In genomic region chr7:98537967-98538573, GRCm38 (mm10) we compare ENCODE assay signal across 9 mouse cellular contexts. TPM values are rescaled to one million over a fixed set of nuclear protein-coding genes. Genes with fewer than 3 reads are reported as not detected.
A peak's percentile ranks its signal among the peaks of the same experiment; 100 is the strongest.
DNase-seq lines count a peak whose midpoint lies in the region; ATAC-seq and TF ChIP-seq lines count a peak whose summit lies in the region.
"Had no signal": no experiment of that assay in that cellular context is flagged by ENCODE, and none has a peak within 500 bp of the region (broad histone marks: within the 10 kb centered on the region; RNA-seq: fewer than 3 reads in every experiment).

No protein-coding gene starts in this region.

- no peaks in the 10 kb centered on the region; the same call in 1 of the 2 replicates for H3K4me1 ChIP-seq in liver, adult 2 months (ENCODE audit: control insufficient read depth, insufficient read depth, low read length)
- H3K4me1 ChIP-seq in liver, embryonic 11.5 days (replicated peaks; ENCODE audit: control insufficient read depth, insufficient read depth, low read length) = peaks cover 9% of the 10 kb centered on the region
- H3K4me1 ChIP-seq in heart, embryonic 14.5 days (ENCODE audit: control insufficient read depth in 2 of 2, insufficient read depth in 2 of 2, low read length in 2 of 2) = peaks cover 35 to 37% of the 10 kb centered on the region in 2 experiments
- 0 out of 2 replicates have a peak, but pooled peaks cover 2% of the 10 kb centered on the region for H3K4me1 ChIP-seq in hindbrain, postnatal 0 days (ENCODE audit: insufficient read depth, low read length)
- H3K4me1 ChIP-seq in neural tube, embryonic 15.5 days = peaks cover 7% of the 10 kb centered on the region

- H3K4me3 ChIP-seq in liver, adult 2 months (ENCODE audit: insufficient read depth, low read depth, low read length) = no peak overlapping the region
- no peak overlapping the region for H3K4me3 ChIP-seq in liver, embryonic 11.5 days (ENCODE audit: low read depth, low read length)
- H3K4me3 ChIP-seq in heart, embryonic 14.5 days (ENCODE audit: control insufficient read depth in 1 of 2, insufficient read depth in 1 of 2, low read depth in 1 of 2, low read length in 2 of 2) = no peak overlapping the region
- no peak overlapping the region for H3K4me3 ChIP-seq in hindbrain, postnatal 0 days (ENCODE audit: low read length)
- H3K4me3 ChIP-seq in neural tube, embryonic 15.5 days (replicated peaks) = no peak overlapping the region
- H3K4me3 ChIP-seq: left cerebral cortex, adult 2 months had no signal

- no peak overlapping the region for H3K9ac ChIP-seq in liver, adult 2 months (ENCODE audit: low read depth, low read length)
- H3K9ac ChIP-seq in liver, embryonic 11.5 days (ENCODE audit: low read depth, low read length) = no peak overlapping the region
- H3K9ac ChIP-seq in heart, embryonic 14.5 days (ENCODE audit: low read length) = no peak overlapping the region
- no peak overlapping the region for H3K9ac ChIP-seq in hindbrain, postnatal 0 days (replicated peaks; ENCODE audit: low read length)
- H3K9ac ChIP-seq in neural tube, embryonic 15.5 days (replicated peaks) = no peak overlapping the region

- DNase-seq in liver, adult 2 months (ENCODE audit: extremely low read depth, low read depth, low spot score) = no peak
- DNase-seq in liver, embryonic 11.5 days (ENCODE audit: low spot score) = no peak
- DNase-seq in hindbrain, postnatal 0 days (ENCODE audit: low spot score) = peak; percentile 26
- no peak for DNase-seq in ovary, postnatal 14 days (ENCODE audit: low spot score)
- no peak for DNase-seq in layer of hippocampus, adult 18-20 months (ENCODE audit: low spot score in 2 of 2)

- H3K9me3 ChIP-seq in liver, embryonic 11.5 days (ENCODE audit: control insufficient read depth, low read length) = no peaks in the 10 kb centered on the region
- H3K9me3 ChIP-seq in heart, embryonic 14.5 days (ENCODE audit: control insufficient read depth, low read length) = no peaks in the 10 kb centered on the region
- H3K9me3 ChIP-seq in hindbrain, postnatal 0 days (ENCODE audit: low read length) = no peaks in the 10 kb centered on the region
- no peaks in the 10 kb centered on the region for H3K9me3 ChIP-seq in neural tube, embryonic 15.5 days (replicated peaks)

- no peaks in the 10 kb centered on the region for H3K36me3 ChIP-seq in liver, adult 2 months (ENCODE audit: control insufficient read depth, insufficient read depth, low read length)
- H3K36me3 ChIP-seq in liver, embryonic 11.5 days (ENCODE audit: control insufficient read depth, insufficient read depth, low read length) = no peaks in the 10 kb centered on the region
- H3K36me3 ChIP-seq in heart, embryonic 14.5 days (ENCODE audit: control insufficient read depth, insufficient read depth, low read length) = no peaks in the 10 kb centered on the region
- H3K36me3 ChIP-seq in hindbrain, postnatal 0 days (ENCODE audit: insufficient read depth, low read length) = no peaks in the 10 kb centered on the region
- H3K36me3 ChIP-seq in neural tube, embryonic 15.5 days = no peaks in the 10 kb centered on the region

- no peak for ATAC-seq in liver, embryonic 11.5 days (replicated peaks; ENCODE audit: low FRiP score)
- peak; percentile 11; the same call in 1 of the 2 replicates for ATAC-seq in heart, embryonic 14.5 days (ENCODE audit: insufficient number of reproducible peaks, insufficient read depth, low FRiP score, low read depth)
- ATAC-seq in hindbrain, postnatal 0 days = 0 out of 2 replicates have a peak, but pooled peaks have one; percentile 38
- no peak for ATAC-seq in neural tube, embryonic 15.5 days (ENCODE audit: low FRiP score)

- peak overlapping the region; percentile 22 for H3K27ac ChIP-seq in liver, adult 2 months (replicated peaks; ENCODE audit: insufficient read depth, low read depth, low read length)
- H3K27ac ChIP-seq in liver, embryonic 11.5 days (ENCODE audit: low read depth, low read length) = no peak overlapping the region
- peak overlapping the region; percentile 5 to 64; a peak in 3 of 4 replicates for H3K27ac ChIP-seq in heart, embryonic 14.5 days (replicated peaks in 1 of 2; ENCODE audit: control insufficient read depth in 1 of 2, insufficient read depth in 1 of 2, low read depth in 2 of 2, low read length in 2 of 2)
- H3K27ac ChIP-seq in hindbrain, postnatal 0 days = peak overlapping the region; percentile 26; the same call in 1 of the 2 replicates
- 0 out of 2 replicates have a peak overlapping the region, but pooled peaks have one; percentile 10 for H3K27ac ChIP-seq in neural tube, embryonic 15.5 days (replicated peaks)
- H3K27ac ChIP-seq: left cerebral cortex, adult 2 months had no signal

- WGBS in liver, adult 2 months = 66% methylated on average over 8 of the region's 8 CpGs
- WGBS in liver, embryonic 11.5 days = 62% methylated on average over 8 of the region's 8 CpGs
- 39% methylated on average over 8 of the region's 8 CpGs for WGBS in heart, embryonic 14.5 days
- WGBS in hindbrain, postnatal 0 days = 17% methylated on average over 8 of the region's 8 CpGs
- WGBS in neural tube, embryonic 15.5 days = 35% methylated on average over 8 of the region's 8 CpGs

- H3K27me3 ChIP-seq in liver, adult 2 months (ENCODE audit: control insufficient read depth, insufficient read depth, low read length) = no peaks in the 10 kb centered on the region
- no peaks in the 10 kb centered on the region for H3K27me3 ChIP-seq in liver, embryonic 11.5 days (replicated peaks; ENCODE audit: control insufficient read depth, insufficient read depth, low read length)
- H3K27me3 ChIP-seq in heart, embryonic 14.5 days (ENCODE audit: control insufficient read depth, insufficient read depth, low read length) = no peaks in the 10 kb centered on the region
- H3K27me3 ChIP-seq in hindbrain, postnatal 0 days (ENCODE audit: insufficient read depth, low read length) = no peaks in the 10 kb centered on the region
- H3K27me3 ChIP-seq in neural tube, embryonic 15.5 days (replicated peaks) = no peaks in the 10 kb centered on the region

- TF ChIP-seq CTCF in liver, adult 2 months (IDR thresholded peaks at IDR 0.05; ENCODE audit: low read depth, low read length) = no peak
- no peak for TF ChIP-seq CTCF in hindbrain, postnatal 0 days (IDR thresholded peaks at IDR 0.05; ENCODE audit: low read depth)

- no peaks in the 10 kb centered on the region for H3K79me2 ChIP-seq in liver, adult 2 months (ENCODE audit: control insufficient read depth, insufficient read depth, low read length)

- no peak for TF ChIP-seq POLR2A in liver, adult 2 months (IDR thresholded peaks at IDR 0.05; ENCODE audit: extremely low read depth, insufficient read depth, low read length)

- H3K4me2 ChIP-seq in liver, embryonic 11.5 days = no peak overlapping the region
- no peak overlapping the region for H3K4me2 ChIP-seq in heart, embryonic 14.5 days (ENCODE audit: low read length)
- H3K4me2 ChIP-seq in hindbrain, postnatal 0 days (ENCODE audit: low read depth, low read length) = no peak overlapping the region
- H3K4me2 ChIP-seq in neural tube, embryonic 15.5 days = no peak overlapping the region

RNA-seq across cellular contexts. Expression of gene Lrrc32, which starts 49.0 kb away (rescaled TPM):
- 1.5 and 4.9 TPM in 2 replicates for total RNA-seq in liver, adult 2 months (2014; rRNA removed)
- polyA plus RNA-seq in liver, adult 2 months (2012; rRNA removed) = 5.2 and 7.5 TPM in 2 replicates
- polyA plus RNA-seq in liver, embryonic 11.5 days (2014; fragmentation: Nextera tagmentation; extraction: Ambion mirVana) = 17.1 and 21.0 TPM in 2 replicates
- polyA plus RNA-seq in heart, embryonic 14.5 days (2014; fragmentation: Nextera tagmentation; extraction: Ambion mirVana) = 6.9 and 8.4 TPM in 2 replicates
- 6.4 and 9.1 TPM in 2 replicates for total RNA-seq in hindbrain, postnatal 0 days (2014; rRNA removed)
- polyA plus RNA-seq in hindbrain, postnatal 0 days (2015; fragmentation: Nextera tagmentation; extraction: Ambion mirVana) = 3.9 and 4.7 TPM in 2 replicates
- 3.1 and 5.5 TPM in 2 replicates for polyA plus RNA-seq in neural tube, embryonic 15.5 days (2015; fragmentation: Nextera tagmentation; extraction: Ambion mirVana)
- 1 to 10 TPM; 1.6 to 2.5 TPM for total RNA-seq in layer of hippocampus, adult 18-20 months (2021)
- total RNA-seq: megakaryocyte-erythroid progenitor cell, adult 5-6 weeks had no signal

Comparison
In these comparisons a context has a peak if more than half of its experiments do, and no peak if none do; other contexts are left out.
1. ATAC-seq: peak in heart, embryonic 14.5 days (single experiment) and hindbrain, postnatal 0 days (single experiment); none in liver, embryonic 11.5 days (single experiment) and neural tube, embryonic 15.5 days (single experiment).